Mouse (Mus musculus) ES-Bruce4 (cell line): ENCODE results near the gene Gm21954. TPM values are rescaled to one million over a fixed set of nuclear protein-coding genes. Genes with fewer than 3 reads are reported as not detected.

Experiments
- H3K27ac ChIP-seq: 2 replicates; pipeline ENCODE4 v1.5.1; 2012; ENCODE audit warnings: low read length, inconsistent platforms; ENCODE audit not compliant: insufficient read depth
- H3K27me3 ChIP-seq: 2 replicates; pipeline ENCODE4 v1.6.1; 2012; ENCODE audit warnings: mild to moderate bottlenecking, low read length, inconsistent platforms; ENCODE audit not compliant: control insufficient read depth, poor library complexity, insufficient read depth, severe bottlenecking
- H3K36me3 ChIP-seq: 2 replicates; pipeline ENCODE4 v1.6.1; 2012; ENCODE audit warnings: inconsistent platforms, mild to moderate bottlenecking, low read length, moderate library complexity; ENCODE audit not compliant: control insufficient read depth, poor library complexity, insufficient read depth, severe bottlenecking
- H3K4me1 ChIP-seq: one replicate; pipeline ENCODE4 v1.8.1; 2011; ENCODE audit warnings: low read length; ENCODE audit not compliant: control insufficient read depth, insufficient read depth
- H3K4me3 ChIP-seq: 2 replicates; pipeline ENCODE4 v1.5.1; 2011; ENCODE audit warnings: low read depth, mild to moderate bottlenecking, low read length
- H3K9ac ChIP-seq: 2 replicates; pipeline ENCODE4 v1.6.1; 2012; ENCODE audit warnings: low read depth, mild to moderate bottlenecking, inconsistent platforms; ENCODE audit not compliant: poor library complexity, severe bottlenecking
- H3K9me3 ChIP-seq: replicated peaks from 2 replicates; pipeline ENCODE4 v1.6.1; 2012; ENCODE audit warnings: mild to moderate bottlenecking, low read length, inconsistent platforms; ENCODE audit not compliant: control insufficient read depth, poor library complexity, insufficient read depth, severe bottlenecking
- CTCF ChIP-seq: IDR thresholded peaks from one replicate; pipeline ENCODE4 v1.8.1; 2011; ENCODE audit warnings: low read depth, low read length
- EP300 ChIP-seq: IDR thresholded peaks from 2 replicates; pipeline ENCODE4 v1.6.1; 2011; ENCODE audit warnings: low read depth, low read length; ENCODE audit not compliant: insufficient read depth
- POLR2A ChIP-seq: IDR thresholded peaks from one replicate; pipeline ENCODE4 v1.8.1; 2011; ENCODE audit warnings: low read length; ENCODE audit not compliant: insufficient read depth
- polyA plus RNA-seq: library from polyadenylated mRNA; stranded (reverse); fragments of >200 nt; gene quantifications from 2 replicates; pipeline ENCODE4 v1.2.4, GENCODE M21; 2011; ENCODE audit warnings: low read depth; ENCODE audit not compliant: missing spikeins, insufficient read depth, insufficient read length

The Gm21954 gene
- polyA plus RNA-seq, 1 experiment = not detected

GRCm38 (mm10) chr3:55446681-55447080, 25.3 kb downstream of the Gm21954 start:
- no peaks in the 10 kb centered on the region for H3K27me3 ChIP-seq
- no peak overlapping the region for H3K4me3 ChIP-seq
- no peak overlapping the region for H3K27ac ChIP-seq
- H3K4me1 ChIP-seq = no peaks in the 10 kb centered on the region
- H3K9me3 ChIP-seq = 0 out of 2 replicates have a peak, but pooled peaks cover 2% of the 10 kb centered on the region
- TF ChIP-seq POLR2A (no peak), CTCF (no peak), EP300 (no peak)
- H3K36me3 ChIP-seq = no peaks in the 10 kb centered on the region
- no peak overlapping the region for H3K9ac ChIP-seq

DNA sequence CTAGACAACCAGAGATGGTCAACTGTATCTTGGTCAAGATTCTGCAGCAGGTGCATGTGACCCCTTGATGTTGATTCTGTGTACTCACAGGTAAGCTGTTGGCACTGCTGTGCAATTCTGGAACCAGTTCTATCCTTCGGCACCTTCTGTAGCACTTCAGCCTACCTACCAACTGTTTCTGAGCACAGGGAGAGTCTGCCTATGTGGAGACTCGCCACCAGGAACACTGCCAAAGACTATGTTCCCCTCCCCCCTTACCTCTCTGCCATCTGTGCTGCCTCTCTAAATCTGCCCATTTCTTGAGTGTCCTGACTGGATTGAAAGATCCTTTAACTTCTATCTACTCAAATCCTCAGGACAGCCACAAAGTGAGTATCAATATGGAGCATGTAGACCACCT, 28.3 kb downstream of the Gm21954 start:
- no peaks in the 10 kb centered on the region for H3K36me3 ChIP-seq
- H3K27me3 ChIP-seq = no peaks in the 10 kb centered on the region
- no peak overlapping the region for H3K4me3 ChIP-seq
- no peak for TF ChIP-seq EP300
- no peak for TF ChIP-seq CTCF
- no peak for TF ChIP-seq POLR2A
- no peaks in the 10 kb centered on the region for H3K4me1 ChIP-seq
- no peak overlapping the region for H3K27ac ChIP-seq
- no peaks in the 10 kb centered on the region for H3K9me3 ChIP-seq
- no peak overlapping the region for H3K9ac ChIP-seq

GRCm38 (mm10) chr3:55443271-55443670, 28.7 kb downstream of the Gm21954 start:
- Histone ChIP-seq H3K4me3 (no peak overlapping the region), H3K9ac (no peak overlapping the region), H3K27ac (no peak overlapping the region), H3K9me3 (no peaks in the 10 kb centered on the region), H3K36me3 (no peaks in the 10 kb centered on the region), H3K27me3 (no peaks in the 10 kb centered on the region), H3K4me1 (no peaks in the 10 kb centered on the region)
- TF ChIP-seq EP300 = no peak
- TF ChIP-seq POLR2A = no peak
- TF ChIP-seq CTCF = no peak

GRCm38 (mm10) chr3:55442012-55442645, 29.9 kb downstream of the Gm21954 start:
- no peak overlapping the region for H3K27ac ChIP-seq
- no peak overlapping the region for H3K4me3 ChIP-seq
- TF ChIP-seq POLR2A = no peak
- no peak for TF ChIP-seq EP300
- TF ChIP-seq CTCF = no peak
- no peaks in the 10 kb centered on the region for H3K9me3 ChIP-seq
- no peaks in the 10 kb centered on the region for H3K4me1 ChIP-seq
- no peak overlapping the region for H3K9ac ChIP-seq
- H3K27me3 ChIP-seq = no peaks in the 10 kb centered on the region
- no peaks in the 10 kb centered on the region for H3K36me3 ChIP-seq

- H3K4me1 ChIP-seq = no peaks in the 10 kb centered on the region
- H3K9ac ChIP-seq = no peak overlapping the region
- H3K9me3 ChIP-seq = no peaks in the 10 kb centered on the region
- no peak for TF ChIP-seq POLR2A
- TF ChIP-seq CTCF = no peak
- no peak for TF ChIP-seq EP300
- no peak overlapping the region for H3K4me3 ChIP-seq
- no peaks in the 10 kb centered on the region for H3K36me3 ChIP-seq
- no peak overlapping the region for H3K27ac ChIP-seq
- H3K27me3 ChIP-seq = no peaks in the 10 kb centered on the region
These were observed 31.7 kb downstream of the Gm21954 start for GRCm38 (mm10) chr3:55440342-55440741.

- Histone ChIP-seq H3K9ac (no peak overlapping the region), H3K27ac (no peak overlapping the region), H3K36me3 (no peaks in the 10 kb centered on the region), H3K9me3 (no peaks in the 10 kb centered on the region), H3K27me3 (no peaks in the 10 kb centered on the region), H3K4me1 (no peaks in the 10 kb centered on the region), H3K4me3 (no peak overlapping the region)
- TF ChIP-seq EP300 (no peak), CTCF (no peak), POLR2A (no peak)
These were observed 33.1 kb downstream of the Gm21954 start for GRCm38 (mm10) chr3:55438824-55439446.
